Mouse (Mus musculus): ENCODE measurements at regions not wholly inside any gene's neighbourhood (a gene's known extent, or its start where the extent isn't known, plus 50 kb on each side); places are given as distances from the start of the nearest gene placed in this dataset.

- ATAC-seq (ENCODE audit: extremely low read depth, insufficient number of reproducible peaks, low FRiP score, poor library complexity, severe bottlenecking), result no peak
- no peaks in the 10 kb centered on the region for H3K27me3 ChIP-seq (ENCODE audit: insufficient read depth, low read length)
- DNase-seq (ENCODE audit: low spot score), result no peak
- H3K4me1 ChIP-seq (ENCODE audit: insufficient read depth, low read depth, low read length), result no peaks in the 10 kb centered on the region
- TF ChIP-seq TAL1 (conservative IDR thresholded peaks at IDR 0.05; ENCODE audit: low read depth, low read length) (no peak), GATA1 (IDR thresholded peaks at IDR 0.05; ENCODE audit: borderline replicate concordance, low read length) (no peak), POLR2AphosphoS5 (IDR thresholded peaks at IDR 0.05; ENCODE audit: insufficient replicate concordance, low read depth, low read length) (no peak), CTCF (IDR thresholded peaks at IDR 0.05; ENCODE audit: low read depth, low read length) (no peak), GATA2 (IDR thresholded peaks at IDR 0.05; ENCODE audit: borderline replicate concordance, low read depth, low read length) (no peak)
- H3K9me3 ChIP-seq (replicated peaks), result peaks cover 37% of the 10 kb centered on the region
- H3K36me3 ChIP-seq (replicated peaks), result no peaks in the 10 kb centered on the region
- no peak overlapping the region for H3K4me3 ChIP-seq (ENCODE audit: low read depth, low read length)
These were observed 289.8 kb downstream of the Cmpk2 start for GRCm38 (mm10) chr12:26758657-26759325.

GRCm38 (mm10) chr12:26756284-26756683 is 287.3 kb downstream of the Cmpk2 start:
- no peaks in the 10 kb centered on the region for H3K36me3 ChIP-seq (replicated peaks)
- H3K27me3 ChIP-seq (ENCODE audit: insufficient read depth, low read length), result no peaks in the 10 kb centered on the region
- TF ChIP-seq GATA1 (IDR thresholded peaks at IDR 0.05; ENCODE audit: borderline replicate concordance, low read length) (no peak), GATA2 (IDR thresholded peaks at IDR 0.05; ENCODE audit: borderline replicate concordance, low read depth, low read length) (no peak), POLR2AphosphoS5 (IDR thresholded peaks at IDR 0.05; ENCODE audit: insufficient replicate concordance, low read depth, low read length) (no peak)
- no peaks in the 10 kb centered on the region for H3K4me1 ChIP-seq (ENCODE audit: insufficient read depth, low read depth, low read length)
- H3K9me3 ChIP-seq (replicated peaks), result peaks cover 44% of the 10 kb centered on the region
- DNase-seq (ENCODE audit: low spot score), result no peak
- H3K4me3 ChIP-seq (ENCODE audit: low read depth, low read length), result no peak overlapping the region
- ATAC-seq (ENCODE audit: extremely low read depth, insufficient number of reproducible peaks, low FRiP score, poor library complexity, severe bottlenecking), result no peak

GRCm38 (mm10) chr12:26754611-26755010 is 285.6 kb downstream of the Cmpk2 start:
- H3K9me3 ChIP-seq (replicated peaks), result peaks cover 44% of the 10 kb centered on the region
- ATAC-seq (ENCODE audit: extremely low read depth, insufficient number of reproducible peaks, low FRiP score, poor library complexity, severe bottlenecking), result no peak

GRCm38 (mm10) chr12:26734558-26734897 is 265.5 kb downstream of the Cmpk2 start:
- no peak for TF ChIP-seq GATA1 (IDR thresholded peaks at IDR 0.05; ENCODE audit: borderline replicate concordance, low read length)
- no peak for TF ChIP-seq POLR2AphosphoS5 (IDR thresholded peaks at IDR 0.05; ENCODE audit: insufficient replicate concordance, low read depth, low read length)
- TF ChIP-seq TAL1 (conservative IDR thresholded peaks at IDR 0.05; ENCODE audit: low read depth, low read length), result no peak
- H3K4me3 ChIP-seq (ENCODE audit: low read depth, low read length), result no peak overlapping the region
- DNase-seq (ENCODE audit: low spot score) (no peak), ATAC-seq (ENCODE audit: extremely low read depth, insufficient number of reproducible peaks, low FRiP score, poor library complexity, severe bottlenecking) (no peak)
- peaks cover 15% of the 10 kb centered on the region for H3K9me3 ChIP-seq (replicated peaks)
- H3K4me1 ChIP-seq (ENCODE audit: insufficient read depth, low read depth, low read length), result no peaks in the 10 kb centered on the region
- no peaks in the 10 kb centered on the region for H3K36me3 ChIP-seq (replicated peaks)
- no peaks in the 10 kb centered on the region for H3K27me3 ChIP-seq (ENCODE audit: insufficient read depth, low read length)

More at GRCm38 (mm10) chr12:26754611-26755010, 285.6 kb downstream of the Cmpk2 start:
- Histone ChIP-seq H3K4me3 (ENCODE audit: low read depth, low read length) (no peak overlapping the region), H3K36me3 (replicated peaks) (no peaks in the 10 kb centered on the region), H3K4me1 (ENCODE audit: insufficient read depth, low read depth, low read length) (no peaks in the 10 kb centered on the region), H3K27me3 (ENCODE audit: insufficient read depth, low read length) (no peaks in the 10 kb centered on the region)
- no peak for DNase-seq (ENCODE audit: low spot score)
- TF ChIP-seq GATA2 (IDR thresholded peaks at IDR 0.05; ENCODE audit: borderline replicate concordance, low read depth, low read length), result no peak
- TF ChIP-seq TAL1 (conservative IDR thresholded peaks at IDR 0.05; ENCODE audit: low read depth, low read length), result no peak
- no peak for TF ChIP-seq GATA1 (IDR thresholded peaks at IDR 0.05; ENCODE audit: borderline replicate concordance, low read length)
- no peak for TF ChIP-seq POLR2AphosphoS5 (IDR thresholded peaks at IDR 0.05; ENCODE audit: insufficient replicate concordance, low read depth, low read length)
- no peak for TF ChIP-seq CTCF (IDR thresholded peaks at IDR 0.05; ENCODE audit: low read depth, low read length)

GRCm38 (mm10) chr12:26733822-26734557 is 265.0 kb downstream of the Cmpk2 start:
- Histone ChIP-seq H3K9me3 (replicated peaks) (peaks cover 18% of the 10 kb centered on the region), H3K36me3 (replicated peaks) (no peaks in the 10 kb centered on the region), H3K4me3 (ENCODE audit: low read depth, low read length) (no peak overlapping the region), H3K4me1 (ENCODE audit: insufficient read depth, low read depth, low read length) (no peaks in the 10 kb centered on the region), H3K27me3 (ENCODE audit: insufficient read depth, low read length) (no peaks in the 10 kb centered on the region)
- ATAC-seq (ENCODE audit: extremely low read depth, insufficient number of reproducible peaks, low FRiP score, poor library complexity, severe bottlenecking), result no peak
- TF ChIP-seq GATA2 (IDR thresholded peaks at IDR 0.05; ENCODE audit: borderline replicate concordance, low read depth, low read length), result no peak
- no peak for TF ChIP-seq CTCF (IDR thresholded peaks at IDR 0.05; ENCODE audit: low read depth, low read length)
- no peak for TF ChIP-seq GATA1 (IDR thresholded peaks at IDR 0.05; ENCODE audit: borderline replicate concordance, low read length)
- TF ChIP-seq TAL1 (conservative IDR thresholded peaks at IDR 0.05; ENCODE audit: low read depth, low read length), result no peak
- no peak for TF ChIP-seq POLR2AphosphoS5 (IDR thresholded peaks at IDR 0.05; ENCODE audit: insufficient replicate concordance, low read depth, low read length)
- no peak for DNase-seq (ENCODE audit: low spot score)

GRCm38 (mm10) chr12:26723399-26723798 is 254.4 kb downstream of the Cmpk2 start:
- DNase-seq (ENCODE audit: low spot score) (no peak), ATAC-seq (ENCODE audit: extremely low read depth, insufficient number of reproducible peaks, low FRiP score, poor library complexity, severe bottlenecking) (no peak)
- no peaks in the 10 kb centered on the region for H3K36me3 ChIP-seq (replicated peaks)
- no peaks in the 10 kb centered on the region for H3K4me1 ChIP-seq (ENCODE audit: insufficient read depth, low read depth, low read length)
- H3K27me3 ChIP-seq (ENCODE audit: insufficient read depth, low read length), result no peaks in the 10 kb centered on the region
- peaks cover 35% of the 10 kb centered on the region for H3K9me3 ChIP-seq (replicated peaks)
- TF ChIP-seq GATA1 (IDR thresholded peaks at IDR 0.05; ENCODE audit: borderline replicate concordance, low read length) (no peak), GATA2 (IDR thresholded peaks at IDR 0.05; ENCODE audit: borderline replicate concordance, low read depth, low read length) (no peak), TAL1 (conservative IDR thresholded peaks at IDR 0.05; ENCODE audit: low read depth, low read length) (no peak), POLR2AphosphoS5 (IDR thresholded peaks at IDR 0.05; ENCODE audit: insufficient replicate concordance, low read depth, low read length) (no peak), CTCF (IDR thresholded peaks at IDR 0.05; ENCODE audit: low read depth, low read length) (no peak)
- H3K4me3 ChIP-seq (ENCODE audit: low read depth, low read length), result no peak overlapping the region
